Mouse (Mus musculus): ENCODE results near the gene Parp11.
"Not testable (repeated sequence)": the region's sequence is repeated elsewhere in the genome, so short reads cannot be mapped to it uniquely, and the experiment has no call there.

Parp11 gene

GRCm38 (mm10) chr6:127494357-127494756, 47.7 kb downstream of the Parp11 start:
- DNase-seq (ENCODE audit: low read depth, low spot score) = no peak

DNA sequence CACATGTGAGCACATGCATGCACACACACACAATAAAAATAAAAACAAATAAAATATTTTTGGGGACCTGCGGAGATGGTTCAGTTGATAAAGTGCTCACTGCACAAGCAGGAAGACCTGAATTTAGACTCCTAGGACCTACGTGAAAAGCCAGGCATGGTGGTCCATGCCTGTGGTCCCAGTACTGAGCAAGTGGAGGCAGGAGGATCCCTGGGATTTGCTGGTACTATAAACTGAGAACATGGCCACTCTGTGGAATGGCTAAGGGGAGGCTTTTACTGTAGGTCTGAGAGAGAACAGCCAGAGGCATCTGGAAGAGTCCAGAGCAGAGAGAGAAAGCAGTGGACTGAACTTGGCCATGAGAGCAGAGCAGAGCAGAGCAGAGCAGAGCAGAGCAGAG, 48.6 kb downstream of the Parp11 start:
- no peak for DNase-seq (ENCODE audit: low read depth, low spot score)

DNA sequence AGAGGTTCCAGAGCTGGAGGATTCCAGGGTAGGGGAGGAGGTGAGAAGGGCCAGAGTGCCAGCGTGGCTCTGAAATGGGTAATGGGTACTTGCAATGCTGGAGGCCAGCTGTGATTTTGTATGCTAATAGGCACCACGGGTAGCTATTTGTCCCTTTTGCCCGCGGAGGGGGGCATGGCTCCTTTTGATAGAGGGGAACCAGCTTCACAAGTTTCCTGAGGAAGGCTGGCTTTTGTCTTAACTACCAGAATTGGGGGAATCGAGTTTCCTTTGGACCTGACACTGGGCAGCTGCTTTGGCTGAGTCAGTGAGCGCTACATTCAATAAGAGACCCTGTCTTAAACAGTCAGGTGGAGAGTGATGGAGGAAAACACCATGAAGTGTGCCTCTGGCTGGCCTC, 49.2 kb downstream of the Parp11 start:
- no peak for DNase-seq (ENCODE audit: low read depth, low spot score)

- no peak for DNase-seq (ENCODE audit: low read depth, low spot score)
Measured at GRCm38 (mm10) chr6:127496841-127497656, 50.4 kb downstream of the Parp11 start.

GRCm38 (mm10) chr6:127500119-127500518, 53.5 kb downstream of the Parp11 start:
- no peak for DNase-seq (ENCODE audit: low read depth, low spot score)

- DNase-seq (ENCODE audit: low read depth, low spot score) = no peak
Measured at GRCm38 (mm10) chr6:127500806-127501205, 54.2 kb downstream of the Parp11 start.

DNA sequence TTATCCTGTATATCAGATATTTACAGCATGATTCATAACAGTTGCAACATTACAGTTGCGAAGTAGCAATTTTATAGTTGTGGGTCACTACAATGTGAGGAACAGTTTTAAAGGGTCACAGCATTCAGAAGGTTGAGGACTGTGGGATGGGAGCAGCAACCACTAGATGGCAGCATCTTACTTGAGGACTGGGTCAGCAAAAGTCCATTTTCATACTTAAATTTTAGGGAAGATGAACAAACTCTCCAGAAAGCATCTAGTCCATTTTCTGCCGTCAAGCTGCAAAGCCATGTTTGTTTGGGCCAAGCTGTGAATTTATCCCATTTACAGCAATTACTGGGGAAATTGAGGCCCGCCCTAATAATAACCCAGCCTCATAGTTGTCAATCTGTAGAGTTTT, 55.9 kb downstream of the Parp11 start:
- DNase-seq (ENCODE audit: low read depth, low spot score) = peak; percentile 68

- not testable (repeated sequence) for DNase-seq (ENCODE audit: low read depth, low spot score)
Measured at GRCm38 (mm10) chr6:127513776-127514175, 67.1 kb downstream of the Parp11 start.

DNA sequence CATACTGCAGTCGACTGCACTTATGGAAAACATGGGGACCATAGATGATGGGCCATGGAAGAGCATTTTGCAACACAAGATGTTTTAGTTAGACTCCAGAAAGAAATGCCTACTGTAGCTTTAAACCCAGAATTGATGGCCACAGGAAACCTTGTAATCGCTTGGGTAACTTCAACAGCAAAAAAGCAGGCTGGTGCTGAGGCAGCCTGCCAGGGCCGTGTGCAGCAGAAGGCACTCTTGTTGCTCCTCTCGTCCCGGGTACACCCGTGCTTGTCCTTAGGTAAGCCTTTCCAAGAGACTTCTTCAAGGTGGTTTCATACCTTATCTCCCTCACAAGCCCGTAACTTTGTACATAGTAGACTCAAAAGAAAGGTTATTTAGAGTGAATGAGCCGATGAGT, 74.5 kb downstream of the Parp11 start:
- no peak for DNase-seq (ENCODE audit: low read depth, low spot score)

GRCm38 (mm10) chr6:127522326-127522725, 75.7 kb downstream of the Parp11 start:
- no peak for DNase-seq (ENCODE audit: low read depth, low spot score)

- peak; percentile 81 for DNase-seq (ENCODE audit: low read depth, low spot score)
Measured at GRCm38 (mm10) chr6:127524442-127524841, 77.8 kb downstream of the Parp11 start.

- DNase-seq (ENCODE audit: low read depth, low spot score) = no peak
Measured at GRCm38 (mm10) chr6:127528625-127529024, 82.0 kb downstream of the Parp11 start.

- no peak for DNase-seq (ENCODE audit: low read depth, low spot score)
Measured at GRCm38 (mm10) chr6:127529451-127529850, 82.8 kb downstream of the Parp11 start.

DNA sequence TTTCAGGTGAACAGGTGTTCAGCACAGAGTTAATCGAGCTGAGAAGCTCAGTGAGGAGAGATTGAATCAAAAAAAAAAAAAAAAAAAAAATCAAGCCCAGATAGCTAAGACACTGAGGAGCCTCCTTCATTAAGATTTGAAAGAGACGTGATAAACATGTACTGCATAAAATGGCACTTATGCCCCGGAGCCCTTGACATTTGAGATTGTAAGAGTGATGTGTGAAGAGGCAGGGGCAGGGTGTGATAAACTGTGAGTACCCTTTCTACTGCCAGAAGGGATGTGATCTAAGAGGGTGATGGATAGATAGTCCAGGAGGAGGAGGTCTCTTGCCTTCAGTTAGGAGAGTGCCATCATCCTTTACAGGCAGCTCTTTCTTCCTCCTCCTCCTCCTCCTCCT, 83.6 kb downstream of the Parp11 start:
- no peak for DNase-seq (ENCODE audit: low read depth, low spot score)

- no peak for DNase-seq (ENCODE audit: low read depth, low spot score)
Measured at GRCm38 (mm10) chr6:127531412-127532205, 85.0 kb downstream of the Parp11 start.

DNA sequence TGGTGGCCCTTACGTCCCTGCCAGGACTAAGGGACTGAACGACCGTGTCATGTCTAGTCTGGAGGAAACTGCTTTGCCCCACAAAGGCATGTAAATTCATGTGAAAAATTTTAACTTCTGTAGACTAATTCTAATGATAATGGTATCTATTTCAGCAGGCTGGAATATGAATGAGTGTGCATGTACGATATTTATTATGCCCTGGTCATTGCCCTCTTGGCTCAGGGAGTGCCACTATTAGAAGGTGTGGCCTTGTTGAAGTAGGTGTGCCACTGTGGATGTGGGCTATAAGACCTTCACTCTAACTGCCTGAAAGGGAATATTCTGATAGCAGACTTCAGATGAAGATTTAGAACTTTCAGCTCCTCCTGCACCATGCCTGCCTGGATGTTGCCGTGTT, 85.7 kb downstream of the Parp11 start:
- no peak for DNase-seq (ENCODE audit: low read depth, low spot score)

GRCm38 (mm10) chr6:127533766-127534165, 87.1 kb downstream of the Parp11 start:
- no peak for DNase-seq (ENCODE audit: low read depth, low spot score)

DNA sequence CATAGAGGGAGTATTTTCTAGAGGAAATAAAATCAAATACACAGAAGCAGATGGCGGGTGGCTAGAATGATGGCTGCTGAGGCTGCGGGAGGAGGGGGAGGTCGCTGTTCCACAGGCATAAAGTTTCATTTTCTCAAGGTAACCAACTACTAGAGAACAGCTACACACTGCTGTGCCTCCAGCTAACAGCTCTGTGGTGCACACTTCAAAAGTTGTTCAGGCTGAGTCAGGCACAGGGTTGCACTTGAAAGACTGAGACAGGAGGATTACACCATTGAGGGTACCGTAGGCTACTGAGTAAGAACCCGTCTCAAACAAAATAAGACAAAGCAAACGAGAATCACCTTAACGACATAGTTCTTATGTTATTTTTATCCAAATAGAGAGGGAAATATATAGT, 90.4 kb downstream of the Parp11 start:
- DNase-seq (ENCODE audit: low read depth, low spot score) = no peak

DNA sequence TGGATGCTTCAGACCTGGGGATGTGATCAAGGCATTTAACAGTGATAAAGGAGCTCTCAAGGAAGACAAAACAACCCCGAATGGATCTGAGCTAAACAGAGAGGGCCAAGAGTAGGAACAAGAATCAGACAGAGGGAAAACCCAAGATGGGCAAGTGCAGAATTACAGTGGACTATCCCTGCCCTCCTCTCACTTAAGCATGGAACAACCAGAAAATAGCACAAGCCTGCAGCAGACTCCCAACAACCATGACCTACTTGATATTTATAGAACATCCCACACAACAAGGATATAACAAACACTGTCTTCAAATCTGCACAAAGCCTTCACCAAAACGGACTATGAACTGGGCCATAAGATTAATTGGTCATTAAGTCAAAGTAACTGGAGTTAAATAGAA, 91.5 kb downstream of the Parp11 start:
- DNase-seq (ENCODE audit: low read depth, low spot score) = no peak

GRCm38 (mm10) chr6:127539226-127539625, 92.6 kb downstream of the Parp11 start:
- no peak for DNase-seq (ENCODE audit: low read depth, low spot score)

GRCm38 (mm10) chr6:127539659-127540058, 93.0 kb downstream of the Parp11 start:
- DNase-seq (ENCODE audit: low read depth, low spot score) = no peak

DNA sequence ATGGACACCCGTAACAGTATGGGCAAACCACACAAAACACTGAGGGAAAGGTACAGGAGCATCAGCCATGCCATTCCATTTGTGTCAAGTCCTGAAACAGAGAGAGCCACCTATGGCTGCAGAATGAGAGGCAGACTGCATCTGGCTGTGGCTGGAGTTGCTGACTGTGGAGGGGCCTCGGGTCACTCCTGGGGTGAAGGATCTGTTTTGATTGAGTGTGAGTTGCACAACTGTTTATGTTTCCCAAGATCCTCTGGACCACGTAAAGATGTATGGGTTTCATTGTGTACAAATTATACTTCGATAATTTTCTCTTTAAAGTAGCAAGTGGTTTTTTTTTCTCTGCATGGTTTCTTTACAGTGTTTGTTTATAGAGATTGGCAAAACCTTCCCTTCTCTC, 93.9 kb downstream of the Parp11 start:
- DNase-seq (ENCODE audit: low read depth, low spot score) = no peak

Measured in CD4-positive, CD25-positive, alpha-beta regulatory T cell, adult 2 months (primary cell).